Mouse (Mus musculus): ENCODE results near the gene Aup1. TPM values are rescaled to one million over a fixed set of nuclear protein-coding genes. Genes with fewer than 3 reads are reported as not detected.

Gene Aup1
- polyA plus RNA-seq, 1 experiment from 2014 or later = 95.5 TPM

MicroRNA genes within 50 kb of the gene (microRNA counts, 519-probe panel; counts per million panel counts)
- 322 counts per million, percentile 70 among the panel's probes with 10 or more counts for microRNA mmu-miR-3470a+mmu-miR-3470b

Small RNA genes within 50 kb of the gene (microRNA-seq; reads per million reads assigned to microRNA genes)
- gene Mir3470a (not detected), gene Mir7040 (not detected)

Other genes with a start within 250 kb of the Aup1 start
- gene Sema4f, start 114.8 kb upstream of the Aup1 start, polyA plus RNA-seq (2014; fragmentation: Nextera tagmentation; extraction: Ambion mirVana) = not detected in 2 replicates
- gene M1ap, start 107.6 kb upstream of the Aup1 start, polyA plus RNA-seq (2014; fragmentation: Nextera tagmentation; extraction: Ambion mirVana) = 0.35 and 1.4 TPM in 2 replicates
- 4.3 and 6.4 TPM in 2 replicates for gene Dok1, start 21.1 kb upstream of the Aup1 start, polyA plus RNA-seq (2014; fragmentation: Nextera tagmentation; extraction: Ambion mirVana)
- 3.8 and 6.2 TPM in 2 replicates for gene Loxl3, start 20.3 kb upstream of the Aup1 start, polyA plus RNA-seq (2014; fragmentation: Nextera tagmentation; extraction: Ambion mirVana)
- gene Htra2, start 752 bp downstream of the Aup1 start, polyA plus RNA-seq (2014; fragmentation: Nextera tagmentation; extraction: Ambion mirVana) = 42.8 and 47.6 TPM in 2 replicates
- 0.38 and 0.46 TPM in 2 replicates for gene Dqx1, start 3.3 kb downstream of the Aup1 start, polyA plus RNA-seq (2014; fragmentation: Nextera tagmentation; extraction: Ambion mirVana)
- gene Tlx2, start 15.8 kb downstream of the Aup1 start, polyA plus RNA-seq (2014; fragmentation: Nextera tagmentation; extraction: Ambion mirVana) = 0.30 and 1.9 TPM in 2 replicates
- gene Pcgf1, start 23.3 kb downstream of the Aup1 start, polyA plus RNA-seq (2014; fragmentation: Nextera tagmentation; extraction: Ambion mirVana) = 14.1 and 16.8 TPM in 2 replicates
- 0.28 TPM in 1 of 2 replicates, not detected in the other for gene Lbx2, start 31.8 kb downstream of the Aup1 start, polyA plus RNA-seq (2014; fragmentation: Nextera tagmentation; extraction: Ambion mirVana)
- 1.6 and 2.2 TPM in 2 replicates for gene Ccdc142, start 47.1 kb downstream of the Aup1 start, polyA plus RNA-seq (2014; fragmentation: Nextera tagmentation; extraction: Ambion mirVana)
- 1.3 and 1.5 TPM in 2 replicates for gene Gm42688, start 47.1 kb downstream of the Aup1 start, polyA plus RNA-seq (2014; fragmentation: Nextera tagmentation; extraction: Ambion mirVana)
- gene Mrpl53, start 54.5 kb downstream of the Aup1 start, polyA plus RNA-seq (2014; fragmentation: Nextera tagmentation; extraction: Ambion mirVana) = 179 and 180 TPM in 2 replicates
- gene Mogs, start 61.0 kb downstream of the Aup1 start, polyA plus RNA-seq (2014; fragmentation: Nextera tagmentation; extraction: Ambion mirVana) = 17.8 and 21.6 TPM in 2 replicates
- 76.0 and 94.5 TPM in 2 replicates for gene Wbp1, start 67.0 kb downstream of the Aup1 start, polyA plus RNA-seq (2014; fragmentation: Nextera tagmentation; extraction: Ambion mirVana)
- 10.3 and 11.3 TPM in 2 replicates for gene Ino80b, start 70.9 kb downstream of the Aup1 start, polyA plus RNA-seq (2014; fragmentation: Nextera tagmentation; extraction: Ambion mirVana)
- 9.9 and 11.6 TPM in 2 replicates for gene Rtkn, start 80.9 kb downstream of the Aup1 start, polyA plus RNA-seq (2014; fragmentation: Nextera tagmentation; extraction: Ambion mirVana)
- gene Wdr54, start 101.9 kb downstream of the Aup1 start, polyA plus RNA-seq (2014; fragmentation: Nextera tagmentation; extraction: Ambion mirVana) = 6.0 and 6.2 TPM in 2 replicates
- gene 1700003E16Rik, start 101.9 kb downstream of the Aup1 start, polyA plus RNA-seq (2014; fragmentation: Nextera tagmentation; extraction: Ambion mirVana) = 0.31 and 0.43 TPM in 2 replicates
- gene Dctn1, start 111.4 kb downstream of the Aup1 start, polyA plus RNA-seq (2014; fragmentation: Nextera tagmentation; extraction: Ambion mirVana) = 53.1 and 60.2 TPM in 2 replicates
- 0.11 and 0.16 TPM in 2 replicates for gene Slc4a5, start 165.3 kb downstream of the Aup1 start, polyA plus RNA-seq (2014; fragmentation: Nextera tagmentation; extraction: Ambion mirVana)